Mouse (Mus musculus): ENCODE results near the gene Sorcs3. TPM values are rescaled to one million over a fixed set of nuclear protein-coding genes. Genes with fewer than 3 reads are reported as not detected.

The Sorcs3 gene
- polyA plus RNA-seq, 1 experiment from 2014 or later = 0.90 TPM

DNA sequence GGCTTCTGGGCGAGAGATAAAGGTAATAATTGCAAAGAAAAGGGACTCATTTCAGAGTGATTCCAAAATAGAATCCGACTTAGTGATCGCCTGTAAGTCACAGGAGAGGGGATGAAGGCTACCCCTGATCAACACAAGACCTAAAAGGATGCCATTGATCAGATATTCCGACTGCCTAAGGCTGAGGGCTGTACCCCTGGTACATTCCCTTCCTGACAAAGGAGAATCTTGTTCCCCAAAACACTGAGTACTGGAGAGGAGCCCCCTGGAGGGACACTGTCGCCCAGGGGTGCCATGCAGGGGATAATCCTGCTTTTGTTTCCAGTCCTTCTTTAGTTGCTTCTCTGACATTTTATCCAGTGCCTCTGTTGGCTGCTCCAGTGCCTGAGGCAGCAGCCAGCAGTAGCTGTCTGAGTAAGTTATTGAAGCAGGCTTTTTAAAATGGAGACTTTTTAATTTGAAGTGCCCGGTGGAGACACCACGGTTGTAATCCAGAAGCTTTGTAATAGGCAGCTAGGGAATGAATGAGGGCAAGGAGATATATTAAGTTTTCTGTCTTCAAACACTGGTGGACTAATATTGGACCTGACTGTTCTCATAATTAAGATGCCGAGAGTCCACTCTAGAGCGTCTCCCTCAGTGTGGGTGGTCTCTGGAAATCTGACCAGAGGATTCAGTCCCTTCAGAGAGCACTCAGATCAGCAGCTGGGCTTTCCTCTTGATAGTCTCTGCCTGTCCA is 342.5 kb downstream of the Sorcs3 start:
- ATAC-seq (ENCODE audit: insufficient read depth, low FRiP score, low read depth) = no peak
- Histone ChIP-seq H3K4me1 (no peaks in the 10 kb centered on the region), H3K27ac (no peak overlapping the region), H3K36me3 (no peaks in the 10 kb centered on the region), H3K9ac (no peak overlapping the region), H3K27me3 (replicated peaks) (no peaks in the 10 kb centered on the region), H3K4me2 (no peak overlapping the region), H3K9me3 (no peaks in the 10 kb centered on the region), H3K4me3 (replicated peaks) (no peak overlapping the region)
- WGBS = 51% methylated on average over 9 of the region's 9 CpGs

GRCm38 (mm10) chr19:48559432-48559831 is 353.6 kb downstream of the Sorcs3 start:
- Histone ChIP-seq H3K4me3 (replicated peaks) (no peak overlapping the region), H3K27ac (no peak overlapping the region), H3K36me3 (no peaks in the 10 kb centered on the region), H3K9ac (no peak overlapping the region), H3K4me1 (no peaks in the 10 kb centered on the region), H3K27me3 (replicated peaks) (no peaks in the 10 kb centered on the region), H3K9me3 (no peaks in the 10 kb centered on the region), H3K4me2 (no peak overlapping the region)
- WGBS = 45% methylated on average over 2 of the region's 2 CpGs
- ATAC-seq (ENCODE audit: insufficient read depth, low FRiP score, low read depth) = no peak

DNA sequence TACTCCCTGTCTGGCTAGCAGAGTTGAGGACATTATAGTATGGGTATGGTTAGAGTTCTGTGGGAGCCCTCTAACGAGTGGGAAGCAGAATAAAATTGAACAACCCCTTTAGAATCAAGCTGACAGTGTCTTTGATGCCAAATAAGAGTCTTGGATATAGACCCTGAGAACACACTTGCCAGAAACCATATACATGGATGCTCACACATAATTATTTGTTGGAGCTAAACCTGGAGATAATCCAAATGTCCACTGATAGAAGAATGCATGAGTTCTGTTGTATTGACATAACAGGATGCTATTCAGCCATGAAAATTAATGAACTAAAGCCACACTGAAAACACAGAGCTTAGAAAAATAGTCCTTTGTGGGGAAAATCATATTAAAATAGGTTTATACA is 369.9 kb downstream of the Sorcs3 start:
- no peak overlapping the region for H3K4me2 ChIP-seq
- H3K4me1 ChIP-seq = no peaks in the 10 kb centered on the region
- no peak overlapping the region for H3K4me3 ChIP-seq (replicated peaks)
- H3K36me3 ChIP-seq = no peaks in the 10 kb centered on the region
- ATAC-seq (ENCODE audit: insufficient read depth, low FRiP score, low read depth) = no peak
- H3K27me3 ChIP-seq (replicated peaks) = no peaks in the 10 kb centered on the region
- no peak overlapping the region for H3K9ac ChIP-seq
- 60% methylated on average over 1 of the region's 1 CpGs for WGBS
- H3K9me3 ChIP-seq = no peaks in the 10 kb centered on the region
- no peak overlapping the region for H3K27ac ChIP-seq

DNA sequence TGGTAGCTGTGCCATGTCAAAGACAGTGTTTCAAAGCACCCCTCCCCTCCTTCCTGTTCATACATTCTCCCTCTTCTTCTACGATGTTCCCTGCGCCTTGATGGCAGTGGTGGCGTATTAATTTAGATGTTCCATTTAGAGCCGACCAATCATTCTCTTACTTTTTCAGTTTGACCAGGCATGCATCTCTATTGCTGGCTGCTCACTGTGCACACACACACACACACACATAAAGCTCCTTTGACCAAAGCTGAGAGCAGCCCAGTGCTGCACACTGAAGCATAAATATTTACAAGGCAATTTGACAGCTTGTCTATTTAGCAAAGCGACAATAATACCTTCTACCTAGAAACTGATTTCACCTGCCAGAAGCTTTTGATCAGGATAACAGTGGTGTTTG is 371.3 kb downstream of the Sorcs3 start:
- no peak overlapping the region for H3K4me3 ChIP-seq (replicated peaks)
- H3K9me3 ChIP-seq = no peaks in the 10 kb centered on the region
- no peak overlapping the region for H3K27ac ChIP-seq
- H3K4me2 ChIP-seq = no peak overlapping the region
- H3K27me3 ChIP-seq (replicated peaks) = no peaks in the 10 kb centered on the region
- no peaks in the 10 kb centered on the region for H3K4me1 ChIP-seq
- no peaks in the 10 kb centered on the region for H3K36me3 ChIP-seq
- H3K9ac ChIP-seq = no peak overlapping the region
- WGBS = 47% methylated on average over 5 of the region's 5 CpGs
- ATAC-seq (ENCODE audit: insufficient read depth, low FRiP score, low read depth) = no peak

GRCm38 (mm10) chr19:48584938-48585560 is 379.2 kb downstream of the Sorcs3 start:
- no peak for ATAC-seq (ENCODE audit: insufficient read depth, low FRiP score, low read depth)
- H3K4me1 ChIP-seq = no peaks in the 10 kb centered on the region
- H3K4me3 ChIP-seq (replicated peaks) = no peak overlapping the region
- WGBS = 75% methylated on average over 8 of the region's 8 CpGs
- no peak overlapping the region for H3K9ac ChIP-seq
- no peaks in the 10 kb centered on the region for H3K9me3 ChIP-seq
- no peak overlapping the region for H3K4me2 ChIP-seq
- H3K36me3 ChIP-seq = no peaks in the 10 kb centered on the region
- H3K27ac ChIP-seq = no peak overlapping the region
- no peaks in the 10 kb centered on the region for H3K27me3 ChIP-seq (replicated peaks)

GRCm38 (mm10) chr19:48616951-48617350 is 411.1 kb downstream of the Sorcs3 start:
- H3K9ac ChIP-seq = no peak overlapping the region
- H3K27me3 ChIP-seq (replicated peaks) = no peaks in the 10 kb centered on the region
- H3K4me3 ChIP-seq (replicated peaks) = no peak overlapping the region
- no peak for ATAC-seq (ENCODE audit: insufficient read depth, low FRiP score, low read depth)
- no peak overlapping the region for H3K27ac ChIP-seq
- no peaks in the 10 kb centered on the region for H3K36me3 ChIP-seq
- 39% methylated on average over 1 of the region's 1 CpGs for WGBS
- no peak overlapping the region for H3K4me2 ChIP-seq
- no peaks in the 10 kb centered on the region for H3K9me3 ChIP-seq
- no peaks in the 10 kb centered on the region for H3K4me1 ChIP-seq

DNA sequence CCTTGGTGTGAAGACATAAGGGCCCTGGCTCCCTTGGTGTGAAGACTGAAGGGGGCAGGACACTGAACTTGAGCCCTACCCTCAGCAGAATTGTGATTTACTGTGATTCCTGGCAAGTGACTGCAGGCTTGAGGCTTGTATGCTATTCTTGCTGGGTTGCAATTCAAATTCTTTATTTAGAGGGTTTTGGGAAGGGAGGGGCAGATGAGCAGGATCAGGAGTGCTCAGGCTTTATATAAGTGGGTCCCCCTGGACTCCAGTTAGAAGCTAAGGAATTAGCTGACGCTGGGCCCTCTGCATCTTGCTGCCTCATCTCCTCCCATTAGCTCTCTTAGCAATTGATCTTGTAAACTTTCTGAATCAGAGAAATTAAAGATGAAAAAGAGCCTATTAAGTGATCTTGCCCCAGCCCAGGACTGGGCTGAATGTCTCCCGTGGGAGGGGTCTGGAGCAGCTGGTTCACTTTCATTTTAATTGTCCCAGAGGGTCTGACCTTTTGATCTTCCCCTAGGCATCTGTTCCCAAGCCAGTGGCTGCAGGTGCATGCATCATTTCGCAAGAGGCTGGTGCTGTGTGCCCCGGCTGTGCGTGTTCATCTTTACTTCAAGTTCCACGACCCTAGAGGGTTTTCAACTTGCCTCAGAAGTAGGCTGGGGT is 425.0 kb downstream of the Sorcs3 start:
- no peaks in the 10 kb centered on the region for H3K36me3 ChIP-seq
- H3K27me3 ChIP-seq (replicated peaks) = no peaks in the 10 kb centered on the region
- no peak overlapping the region for H3K27ac ChIP-seq
- H3K9me3 ChIP-seq = no peaks in the 10 kb centered on the region
- H3K4me1 ChIP-seq = no peaks in the 10 kb centered on the region
- no peak overlapping the region for H3K4me3 ChIP-seq (replicated peaks)
- no peak for ATAC-seq (ENCODE audit: insufficient read depth, low FRiP score, low read depth)
- H3K9ac ChIP-seq = no peak overlapping the region
- no peak overlapping the region for H3K4me2 ChIP-seq
- WGBS = 54% methylated on average over 6 of the region's 6 CpGs

DNA sequence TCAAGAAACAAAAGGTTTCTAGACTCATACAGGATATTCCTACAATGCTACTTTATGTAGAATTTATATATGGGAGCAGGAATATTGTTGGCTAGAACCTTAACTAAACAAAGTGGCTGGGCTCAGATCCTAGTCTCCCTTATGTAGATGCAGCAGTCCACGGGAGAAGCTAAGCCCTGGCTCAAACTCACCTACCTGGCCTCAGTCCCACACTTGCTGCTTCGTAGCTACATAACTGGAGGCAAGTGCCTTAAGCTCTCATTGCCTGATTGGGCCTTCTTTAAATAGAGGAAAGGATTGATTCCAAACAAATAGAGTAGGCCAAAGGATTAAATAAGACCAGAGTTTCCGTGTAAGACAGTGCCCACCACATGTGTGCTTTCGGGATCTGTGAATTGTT is 436.7 kb downstream of the Sorcs3 start:
- no peak overlapping the region for H3K9ac ChIP-seq
- no peak overlapping the region for H3K27ac ChIP-seq
- H3K27me3 ChIP-seq (replicated peaks) = no peaks in the 10 kb centered on the region
- 82% methylated on average over 4 of the region's 4 CpGs for WGBS
- H3K4me2 ChIP-seq = no peak overlapping the region
- H3K36me3 ChIP-seq = no peaks in the 10 kb centered on the region
- no peaks in the 10 kb centered on the region for H3K9me3 ChIP-seq
- no peaks in the 10 kb centered on the region for H3K4me1 ChIP-seq
- ATAC-seq (ENCODE audit: insufficient read depth, low FRiP score, low read depth) = no peak
- H3K4me3 ChIP-seq (replicated peaks) = no peak overlapping the region

- Histone ChIP-seq H3K4me1 (no peaks in the 10 kb centered on the region), H3K9ac (no peak overlapping the region), H3K27ac (no peak overlapping the region), H3K9me3 (no peaks in the 10 kb centered on the region), H3K4me2 (no peak overlapping the region), H3K27me3 (replicated peaks) (no peaks in the 10 kb centered on the region), H3K36me3 (no peaks in the 10 kb centered on the region), H3K4me3 (replicated peaks) (no peak overlapping the region)
- WGBS = 79% methylated on average over 2 of the region's 2 CpGs
- ATAC-seq (ENCODE audit: insufficient read depth, low FRiP score, low read depth) = no peak
Observed at GRCm38 (mm10) chr19:48649941-48650340, 444.1 kb downstream of the Sorcs3 start.

DNA sequence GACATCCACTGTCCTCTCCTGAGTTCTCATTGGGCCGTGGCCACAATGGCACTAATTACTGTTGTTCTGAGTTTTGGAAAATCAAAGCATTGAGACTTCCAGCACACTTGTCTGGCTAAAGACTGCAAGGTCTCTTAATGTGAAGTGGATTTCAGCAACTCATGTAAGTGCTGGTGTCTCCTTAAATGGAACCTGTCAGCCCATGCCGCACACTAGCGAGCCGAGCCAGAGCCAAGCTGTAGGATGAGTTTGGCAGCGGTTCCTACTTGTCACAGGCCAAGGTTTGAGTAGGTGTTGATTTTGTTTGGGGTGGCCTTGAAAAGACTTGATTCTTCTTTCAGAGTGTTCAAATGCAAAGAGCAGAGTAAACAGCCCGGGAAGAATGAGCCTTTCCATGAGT is 445.8 kb downstream of the Sorcs3 start:
- ATAC-seq (ENCODE audit: insufficient read depth, low FRiP score, low read depth) = no peak
- 65% methylated on average over 6 of the region's 6 CpGs for WGBS

GRCm38 (mm10) chr19:48660201-48660600 is 454.4 kb downstream of the Sorcs3 start:
- 86% methylated on average over 6 of the region's 6 CpGs for WGBS
- no peak for ATAC-seq (ENCODE audit: insufficient read depth, low FRiP score, low read depth)
- no peaks in the 10 kb centered on the region for H3K4me1 ChIP-seq
- H3K27ac ChIP-seq = no peak overlapping the region
- H3K9me3 ChIP-seq = no peaks in the 10 kb centered on the region
- H3K4me2 ChIP-seq = no peak overlapping the region
- H3K36me3 ChIP-seq = no peaks in the 10 kb centered on the region
- no peak overlapping the region for H3K9ac ChIP-seq
- H3K4me3 ChIP-seq (replicated peaks) = no peak overlapping the region
- H3K27me3 ChIP-seq (replicated peaks) = no peaks in the 10 kb centered on the region

More for the DNA sequence above, 445.8 kb downstream of the Sorcs3 start:
- no peaks in the 10 kb centered on the region for H3K4me1 ChIP-seq
- H3K9ac ChIP-seq = no peak overlapping the region
- no peaks in the 10 kb centered on the region for H3K9me3 ChIP-seq
- H3K27me3 ChIP-seq (replicated peaks) = no peaks in the 10 kb centered on the region
- no peaks in the 10 kb centered on the region for H3K36me3 ChIP-seq
- no peak overlapping the region for H3K27ac ChIP-seq
- H3K4me2 ChIP-seq = no peak overlapping the region
- no peak overlapping the region for H3K4me3 ChIP-seq (replicated peaks)

DNA sequence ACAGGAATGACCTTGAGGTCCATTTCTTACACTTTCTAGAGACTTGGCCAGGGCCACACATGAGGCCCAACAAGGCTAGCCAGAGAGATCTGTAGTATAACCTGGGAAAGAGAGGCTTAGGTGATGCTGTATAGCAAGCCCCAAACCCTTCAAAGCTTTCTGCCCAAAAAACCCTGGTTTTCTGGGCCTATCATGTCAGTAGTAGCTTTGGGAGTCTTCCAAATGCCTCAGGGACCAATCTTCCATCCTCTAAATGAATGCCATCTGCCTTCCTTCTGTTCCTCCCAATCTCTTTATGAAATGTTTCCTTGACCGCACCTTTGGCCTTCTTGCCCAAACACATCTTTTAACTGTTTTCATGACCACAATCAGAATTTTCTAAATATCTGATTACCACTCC is 474.1 kb downstream of the Sorcs3 start:
- no peaks in the 10 kb centered on the region for H3K27me3 ChIP-seq (replicated peaks)
- no peak overlapping the region for H3K27ac ChIP-seq
- H3K4me2 ChIP-seq = no peak overlapping the region
- no peaks in the 10 kb centered on the region for H3K9me3 ChIP-seq
- no peak overlapping the region for H3K9ac ChIP-seq
- H3K4me1 ChIP-seq = no peaks in the 10 kb centered on the region
- WGBS = 90% methylated on average over 1 of the region's 1 CpGs
- no peak for ATAC-seq (ENCODE audit: insufficient read depth, low FRiP score, low read depth)
- H3K36me3 ChIP-seq = no peaks in the 10 kb centered on the region
- H3K4me3 ChIP-seq (replicated peaks) = no peak overlapping the region

All from stomach, embryonic 15.5 days (tissue).